Mouse (Mus musculus) T-helper 1 cell (primary cell): ENCODE results near the gene Bet1l.

Experiments
- in situ Hi-C: fragments of 300-600 bp; cut with MboI, MseI; formaldehyde crosslinking; loops from one replicate; pipeline ENCODE4 v1.15.1; 2025; ENCODE audit warnings: high pct_unique_total_duplicates

Bet1l gene

GRCm38 (mm10) chr7:140858746-140859145 lies 1.4 kb upstream of the Bet1l start:
- in situ Hi-C loops, result no loop called here

GRCm38 (mm10) chr7:140856785-140857549 lies 410 bp downstream of the Bet1l start, which contains the start of gene Ric8a:
Gene Ric8a, plus strand, starts transcription at chr7:140856957.
- in situ Hi-C loops, result no loop called here

GRCm38 (mm10) chr7:140855860-140856784 lies 1.3 kb downstream of the Bet1l start, which contains the start of gene Gm45785:
Gene Gm45785, minus strand, starts transcription at chr7:140856331.
- in situ Hi-C loops, result no loop called here

- in situ Hi-C loops, result no loop called here
Observed at GRCm38 (mm10) chr7:140855181-140855580, 2.2 kb downstream of the Bet1l start.

- in situ Hi-C loops, result no loop called here
Observed at GRCm38 (mm10) chr7:140854483-140854882, 2.9 kb downstream of the Bet1l start.

- in situ Hi-C loops, result no loop called here
Observed at GRCm38 (mm10) chr7:140853386-140853785, 4.0 kb downstream of the Bet1l start.

GRCm38 (mm10) chr7:140851916-140852315 lies 5.5 kb downstream of the Bet1l start:
- in situ Hi-C loops, result no loop called here

GRCm38 (mm10) chr7:140848591-140848990 lies 8.8 kb downstream of the Bet1l start:
- in situ Hi-C loops, result no loop called here

GRCm38 (mm10) chr7:140847755-140848580 lies 9.4 kb downstream of the Bet1l start, which contains the start of gene Odf3:
Gene Odf3, plus strand, starts transcription at chr7:140847805.
- in situ Hi-C loops, result no loop called here

- in situ Hi-C loops, result no loop called here
Observed at GRCm38 (mm10) chr7:140846676-140847075, 10.7 kb downstream of the Bet1l start.

- in situ Hi-C loops, result no loop called here
Observed at GRCm38 (mm10) chr7:140845683-140846082, 11.7 kb downstream of the Bet1l start.

GRCm38 (mm10) chr7:140844905-140845665 lies 12.3 kb downstream of the Bet1l start, which contains the start of gene Scgb1c1:
Gene Scgb1c1, plus strand, starts transcription at chr7:140845547.
- in situ Hi-C loops, result loop anchor here (5.0 kb wide), 2 partner anchors 57 to 212 kb away; partner anchors contain the start of gene Cox8b

GRCm38 (mm10) chr7:140843806-140844205 lies 13.6 kb downstream of the Bet1l start:
- in situ Hi-C loops, result loop anchor here (5.0 kb wide), 2 partner anchors 58 to 213 kb away; partner anchors contain the start of gene Cox8b

- in situ Hi-C loops, result loop anchor here (5.0 kb wide), 2 partner anchors 61 to 216 kb away; partner anchors contain the start of gene Cox8b
Observed at GRCm38 (mm10) chr7:140840750-140841735, 16.3 kb downstream of the Bet1l start.

- in situ Hi-C loops, result no loop called here
Observed at GRCm38 (mm10) chr7:140839556-140839955, 17.8 kb downstream of the Bet1l start.

- in situ Hi-C loops, result no loop called here
Observed at GRCm38 (mm10) chr7:140836243-140837115, 20.9 kb downstream of the Bet1l start.

- in situ Hi-C loops, result no loop called here
Observed at GRCm38 (mm10) chr7:140835758-140836087, 21.7 kb downstream of the Bet1l start.
